Mouse (Mus musculus) ES-Bruce4 (cell line): ENCODE data around the gene Nptn. TPM values are rescaled to one million over a fixed set of nuclear protein-coding genes. Genes with fewer than 3 reads are reported as not detected.

Experiments used
- H3K27ac ChIP-seq: 2 replicates; pipeline ENCODE4 v1.5.1; 2012; ENCODE audit warnings: low read length, inconsistent platforms; ENCODE audit not compliant: insufficient read depth
- H3K27me3 ChIP-seq: 2 replicates; pipeline ENCODE4 v1.6.1; 2012; ENCODE audit warnings: mild to moderate bottlenecking, low read length, inconsistent platforms; ENCODE audit not compliant: control insufficient read depth, poor library complexity, insufficient read depth, severe bottlenecking
- H3K36me3 ChIP-seq: 2 replicates; pipeline ENCODE4 v1.6.1; 2012; ENCODE audit warnings: inconsistent platforms, mild to moderate bottlenecking, low read length, moderate library complexity; ENCODE audit not compliant: control insufficient read depth, poor library complexity, insufficient read depth, severe bottlenecking
- H3K4me1 ChIP-seq: one replicate; pipeline ENCODE4 v1.8.1; 2011; ENCODE audit warnings: low read length; ENCODE audit not compliant: control insufficient read depth, insufficient read depth
- H3K4me3 ChIP-seq: 2 replicates; pipeline ENCODE4 v1.5.1; 2011; ENCODE audit warnings: low read depth, mild to moderate bottlenecking, low read length
- H3K9ac ChIP-seq: 2 replicates; pipeline ENCODE4 v1.6.1; 2012; ENCODE audit warnings: low read depth, mild to moderate bottlenecking, inconsistent platforms; ENCODE audit not compliant: poor library complexity, severe bottlenecking
- H3K9me3 ChIP-seq: replicated peaks from 2 replicates; pipeline ENCODE4 v1.6.1; 2012; ENCODE audit warnings: mild to moderate bottlenecking, low read length, inconsistent platforms; ENCODE audit not compliant: control insufficient read depth, poor library complexity, insufficient read depth, severe bottlenecking
- CTCF ChIP-seq: IDR thresholded peaks from one replicate; pipeline ENCODE4 v1.8.1; 2011; ENCODE audit warnings: low read depth, low read length
- EP300 ChIP-seq: IDR thresholded peaks from 2 replicates; pipeline ENCODE4 v1.6.1; 2011; ENCODE audit warnings: low read depth, low read length; ENCODE audit not compliant: insufficient read depth
- POLR2A ChIP-seq: IDR thresholded peaks from one replicate; pipeline ENCODE4 v1.8.1; 2011; ENCODE audit warnings: low read length; ENCODE audit not compliant: insufficient read depth
- polyA plus RNA-seq: library from polyadenylated mRNA; stranded (reverse); fragments of >200 nt; gene quantifications from 2 replicates; pipeline ENCODE4 v1.2.4, GENCODE M21; 2011; ENCODE audit warnings: low read depth; ENCODE audit not compliant: missing spikeins, insufficient read depth, insufficient read length

The Nptn gene
- polyA plus RNA-seq, 1 experiment, result 91.4 TPM

GRCm38 (mm10) chr9:58588657-58589056, 6.6 kb downstream of the Nptn start:
- no peaks in the 10 kb centered on the region for H3K27me3 ChIP-seq
- TF ChIP-seq POLR2A (no peak), EP300 (no peak), CTCF (no peak)
- H3K27ac ChIP-seq, result no peak overlapping the region
- peaks cover 2% of the 10 kb centered on the region; the same call in 1 of the 2 replicates for H3K36me3 ChIP-seq
- no peaks in the 10 kb centered on the region for H3K9me3 ChIP-seq
- H3K4me1 ChIP-seq, result no peaks in the 10 kb centered on the region
- no peak overlapping the region for H3K9ac ChIP-seq
- H3K4me3 ChIP-seq, result no peak overlapping the region

- Histone ChIP-seq H3K27me3 (no peaks in the 10 kb centered on the region), H3K9me3 (no peaks in the 10 kb centered on the region)
Measured at GRCm38 (mm10) chr9:58595313-58595712, 13.3 kb downstream of the Nptn start.

DNA sequence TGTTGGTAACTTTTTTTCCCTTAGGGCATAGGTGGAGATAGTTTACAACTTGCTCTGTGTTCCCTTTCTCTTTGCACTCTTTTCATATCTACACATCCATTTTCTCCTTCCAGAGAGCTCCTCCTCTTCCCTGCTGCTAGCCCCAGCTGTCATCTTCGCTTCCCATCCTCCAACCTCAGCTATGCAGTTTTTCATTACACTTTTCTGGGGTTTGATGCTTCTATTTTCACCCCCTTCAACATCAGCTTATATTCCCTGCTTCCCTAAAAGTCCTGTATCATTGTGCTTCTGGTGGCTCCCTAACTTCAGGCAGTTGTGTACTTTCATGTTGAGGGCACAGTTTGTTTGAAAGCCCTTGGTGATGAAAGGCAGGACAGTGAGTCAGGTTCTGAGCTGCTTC, 31.8 kb downstream of the Nptn start:
- Histone ChIP-seq H3K9ac (no peak overlapping the region), H3K27ac (no peak overlapping the region)
- TF ChIP-seq CTCF, result no peak
- no peak for TF ChIP-seq POLR2A
- TF ChIP-seq EP300, result no peak

More at GRCm38 (mm10) chr9:58595313-58595712, 13.3 kb downstream of the Nptn start:
- no peak overlapping the region for H3K27ac ChIP-seq
- no peaks in the 10 kb centered on the region for H3K36me3 ChIP-seq
- no peaks in the 10 kb centered on the region for H3K4me1 ChIP-seq
- TF ChIP-seq POLR2A, result no peak
- no peak for TF ChIP-seq EP300
- TF ChIP-seq CTCF, result no peak
- H3K9ac ChIP-seq, result no peak overlapping the region
- no peak overlapping the region for H3K4me3 ChIP-seq

DNA sequence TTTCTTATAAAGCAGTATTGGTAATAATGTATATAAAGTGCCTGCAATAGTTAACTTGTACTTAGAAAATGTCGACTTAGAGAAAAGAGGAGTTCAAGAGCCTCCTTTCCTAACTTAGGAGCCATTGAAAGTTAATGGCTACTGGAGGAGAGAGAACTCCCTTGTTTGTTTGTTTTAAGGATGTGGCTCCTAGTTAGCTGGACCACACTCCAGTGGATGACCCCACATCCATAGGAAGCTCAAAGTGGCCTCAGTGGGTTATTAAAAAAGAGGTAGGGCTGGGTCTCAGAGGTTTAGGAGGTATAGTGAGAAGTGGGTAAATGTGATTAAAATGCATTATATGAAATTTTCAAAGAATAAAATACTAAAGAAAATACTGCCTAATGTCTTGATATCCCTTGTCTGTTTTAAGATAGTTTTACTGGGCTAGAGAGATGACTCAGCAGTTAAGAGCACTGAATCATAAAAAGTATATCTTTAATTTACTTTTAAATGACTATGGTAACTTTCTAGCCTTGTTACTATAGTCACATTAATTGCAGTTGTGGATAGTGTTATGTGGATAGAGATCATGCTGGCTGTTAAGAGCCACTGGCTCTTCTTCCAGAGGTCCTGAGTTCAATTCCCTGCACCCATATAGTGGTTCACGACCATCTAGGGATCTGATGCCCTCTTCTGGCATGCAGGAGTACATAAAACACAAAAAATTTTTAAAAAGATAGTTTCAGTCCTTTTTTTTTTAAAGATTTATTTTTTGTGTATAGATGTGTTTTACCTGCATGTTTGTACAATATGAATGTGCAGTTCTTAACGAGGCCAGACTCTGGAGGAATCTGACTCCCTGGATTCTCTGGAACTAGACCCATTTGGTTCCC, 33.3 kb downstream of the Nptn start:
- Histone ChIP-seq H3K36me3 (no peaks in the 10 kb centered on the region), H3K9me3 (no peaks in the 10 kb centered on the region), H3K4me1 (peaks cover 2% of the 10 kb centered on the region), H3K27ac (no peak overlapping the region), H3K27me3 (no peaks in the 10 kb centered on the region), H3K4me3 (no peak overlapping the region), H3K9ac (no peak overlapping the region)
- TF ChIP-seq EP300 (no peak), POLR2A (no peak), CTCF (no peak)

More for the DNA sequence above, 31.8 kb downstream of the Nptn start:
- H3K27me3 ChIP-seq, result no peaks in the 10 kb centered on the region
- no peaks in the 10 kb centered on the region for H3K36me3 ChIP-seq
- no peak overlapping the region for H3K4me3 ChIP-seq
- peaks cover 2% of the 10 kb centered on the region for H3K4me1 ChIP-seq
- H3K9me3 ChIP-seq, result no peaks in the 10 kb centered on the region

- Histone ChIP-seq H3K36me3 (peaks cover 5% of the 10 kb centered on the region), H3K27ac (no peak overlapping the region), H3K9ac (no peak overlapping the region), H3K9me3 (no peaks in the 10 kb centered on the region), H3K27me3 (no peaks in the 10 kb centered on the region), H3K4me1 (no peaks in the 10 kb centered on the region), H3K4me3 (no peak overlapping the region)
- no peak for TF ChIP-seq POLR2A
- no peak for TF ChIP-seq CTCF
- no peak for TF ChIP-seq EP300
Measured at GRCm38 (mm10) chr9:58623009-58623408, 41.0 kb downstream of the Nptn start.

DNA sequence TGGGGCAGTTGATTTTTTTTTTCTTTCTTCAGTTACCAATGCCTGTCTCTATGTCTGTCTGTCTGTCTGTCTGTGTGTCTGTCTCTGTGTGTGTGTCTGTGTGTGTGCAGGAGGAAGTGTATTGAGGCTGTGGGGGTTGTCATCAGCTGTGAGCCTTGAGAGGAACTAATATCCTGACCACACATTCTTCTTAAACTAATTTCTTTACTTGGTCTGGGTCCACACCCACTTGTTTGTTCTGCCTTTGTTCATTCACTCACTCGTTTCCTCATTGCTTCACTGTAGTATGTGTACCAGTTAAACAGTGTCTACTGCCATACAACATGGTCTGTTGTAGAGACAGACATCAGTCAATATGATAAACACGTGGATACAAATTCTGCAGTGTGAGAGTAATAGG, 45.2 kb downstream of the Nptn start:
- Histone ChIP-seq H3K4me3 (no peak overlapping the region), H3K27me3 (no peaks in the 10 kb centered on the region), H3K9me3 (no peaks in the 10 kb centered on the region), H3K4me1 (no peaks in the 10 kb centered on the region), H3K9ac (no peak overlapping the region), H3K36me3 (peaks cover 5% of the 10 kb centered on the region), H3K27ac (no peak overlapping the region)
- TF ChIP-seq POLR2A (no peak), CTCF (no peak), EP300 (no peak)
